Mouse (Mus musculus): Measurements from ENCODE around the gene Slc44a2. TPM values are rescaled to one million over a fixed set of nuclear protein-coding genes. Genes with fewer than 3 reads are reported as not detected.

Slc44a2 gene
- polyA plus RNA-seq, 1 experiment from 2014 or later = 165 TPM

- Histone ChIP-seq H3K27ac (ENCODE audit: low read length) (no peak overlapping the region), H3K36me3 (ENCODE audit: insufficient read depth, low read length) (peaks cover 6% of the 10 kb centered on the region; the same call in 1 of the 2 replicates), H3K9ac (replicated peaks; ENCODE audit: low read depth) (no peak overlapping the region), H3K4me2 (replicated peaks; ENCODE audit: low read depth, low read length) (no peak overlapping the region), H3K9me3 (ENCODE audit: low read length) (no peaks in the 10 kb centered on the region), H3K4me3 (ENCODE audit: low read depth, low read length) (no peak overlapping the region), H3K27me3 (replicated peaks; ENCODE audit: insufficient read depth, low read length) (no peaks in the 10 kb centered on the region), H3K4me1 (ENCODE audit: insufficient read depth, low read depth, low read length) (peaks cover 10% of the 10 kb centered on the region; the same call in 1 of the 2 replicates)
- 5% methylated on average over 1 of the region's 1 CpGs for WGBS
- ATAC-seq = peak; percentile 54
- DNase-seq (ENCODE audit: low spot score) = peak; percentile 91
- TF ChIP-seq CTCF (IDR thresholded peaks at IDR 0.05) (peak; percentile 90), EP300 (IDR thresholded peaks at IDR 0.05) (no peak)
Measured at GRCm38 (mm10) chr9:21356981-21357718, 36.7 kb downstream of the Slc44a2 start.

GRCm38 (mm10) chr9:21366541-21367220 lies 46.2 kb downstream of the Slc44a2 start:
- peak overlapping the region; percentile 28; the same call in 1 of the 2 replicates for H3K4me3 ChIP-seq (ENCODE audit: low read depth, low read length)
- H3K4me1 ChIP-seq (ENCODE audit: insufficient read depth, low read depth, low read length) = peaks cover 7% of the 10 kb centered on the region; the same call in 1 of the 2 replicates
- no peak overlapping the region for H3K9ac ChIP-seq (replicated peaks; ENCODE audit: low read depth)
- DNase-seq (ENCODE audit: low spot score) (peak; percentile 80), ATAC-seq (no peak)
- H3K27ac ChIP-seq (ENCODE audit: low read length) = peak overlapping the region; percentile 85
- peak overlapping the region; percentile 51 for H3K4me2 ChIP-seq (replicated peaks; ENCODE audit: low read depth, low read length)
- no peaks in the 10 kb centered on the region for H3K9me3 ChIP-seq (ENCODE audit: low read length)
- no peaks in the 10 kb centered on the region for H3K36me3 ChIP-seq (ENCODE audit: insufficient read depth, low read length)
- TF ChIP-seq EP300 (IDR thresholded peaks at IDR 0.05) = no peak
- TF ChIP-seq CTCF (IDR thresholded peaks at IDR 0.05) = peak; percentile 87
- 31% methylated on average over 14 of the region's 14 CpGs for WGBS
- H3K27me3 ChIP-seq (replicated peaks; ENCODE audit: insufficient read depth, low read length) = no peaks in the 10 kb centered on the region

GRCm38 (mm10) chr9:21367357-21368111 lies 47.0 kb downstream of the Slc44a2 start, which contains the start of gene Ilf3:
Ilf3 (plus strand) TSS chr9:21367871.
- WGBS = under 1% methylated on average over 63 of the region's 66 CpGs
- ATAC-seq (peak; percentile 97), DNase-seq (ENCODE audit: low spot score) (peak; percentile 100)
- no peaks in the 10 kb centered on the region for H3K27me3 ChIP-seq (replicated peaks; ENCODE audit: insufficient read depth, low read length)
- peak within 1 kb of the TSS; percentile 85 for H3K27ac ChIP-seq (ENCODE audit: low read length)
- H3K4me1 ChIP-seq (ENCODE audit: insufficient read depth, low read depth, low read length) = peaks cover 7% of the 10 kb centered on the region; the same call in 1 of the 2 replicates
- H3K4me2 ChIP-seq (replicated peaks; ENCODE audit: low read depth, low read length) = peak within 1 kb of the TSS; percentile 78
- peak within 1 kb of the TSS; percentile 54 for H3K9ac ChIP-seq (replicated peaks; ENCODE audit: low read depth)
- no peak for TF ChIP-seq EP300 (IDR thresholded peaks at IDR 0.05)
- no peak for TF ChIP-seq CTCF (IDR thresholded peaks at IDR 0.05)
- no peaks in the 10 kb centered on the region for H3K9me3 ChIP-seq (ENCODE audit: low read length)
- peak within 1 kb of the TSS; percentile 92 for H3K4me3 ChIP-seq (ENCODE audit: low read depth, low read length)
- no peaks in the 10 kb centered on the region for H3K36me3 ChIP-seq (ENCODE audit: insufficient read depth, low read length)

- under 1% methylated on average over 33 of the region's 38 CpGs for WGBS
- TF ChIP-seq EP300 (IDR thresholded peaks at IDR 0.05) = no peak
- no peak for TF ChIP-seq CTCF (IDR thresholded peaks at IDR 0.05)
- ATAC-seq = peak; percentile 23
- peak overlapping the region; percentile 73 for H3K27ac ChIP-seq (ENCODE audit: low read length)
- peak overlapping the region; percentile 54 for H3K9ac ChIP-seq (replicated peaks; ENCODE audit: low read depth)
- DNase-seq (ENCODE audit: low spot score) = peak; percentile 67
- peak overlapping the region; percentile 78 for H3K4me2 ChIP-seq (replicated peaks; ENCODE audit: low read depth, low read length)
- H3K4me3 ChIP-seq (ENCODE audit: low read depth, low read length) = peak overlapping the region; percentile 92
- no peaks in the 10 kb centered on the region for H3K27me3 ChIP-seq (replicated peaks; ENCODE audit: insufficient read depth, low read length)
- H3K36me3 ChIP-seq (ENCODE audit: insufficient read depth, low read length) = no peaks in the 10 kb centered on the region
- no peaks in the 10 kb centered on the region for H3K9me3 ChIP-seq (ENCODE audit: low read length)
- peaks cover 7% of the 10 kb centered on the region; the same call in 1 of the 2 replicates for H3K4me1 ChIP-seq (ENCODE audit: insufficient read depth, low read depth, low read length)
Measured at GRCm38 (mm10) chr9:21368131-21368584, 47.7 kb downstream of the Slc44a2 start.

GRCm38 (mm10) chr9:21369080-21369479 lies 48.6 kb downstream of the Slc44a2 start:
- Histone ChIP-seq H3K4me1 (ENCODE audit: insufficient read depth, low read depth, low read length) (peaks cover 7% of the 10 kb centered on the region; the same call in 1 of the 2 replicates), H3K4me3 (ENCODE audit: low read depth, low read length) (no peak overlapping the region), H3K9ac (replicated peaks; ENCODE audit: low read depth) (no peak overlapping the region), H3K27me3 (replicated peaks; ENCODE audit: insufficient read depth, low read length) (no peaks in the 10 kb centered on the region), H3K4me2 (replicated peaks; ENCODE audit: low read depth, low read length) (peak overlapping the region; percentile 78; the same call in 1 of the 2 replicates), H3K9me3 (ENCODE audit: low read length) (no peaks in the 10 kb centered on the region), H3K36me3 (ENCODE audit: insufficient read depth, low read length) (no peaks in the 10 kb centered on the region), H3K27ac (ENCODE audit: low read length) (no peak overlapping the region)
- DNase-seq (ENCODE audit: low spot score) (no peak), ATAC-seq (no peak)
- no peak for TF ChIP-seq CTCF (IDR thresholded peaks at IDR 0.05)
- no peak for TF ChIP-seq EP300 (IDR thresholded peaks at IDR 0.05)
- 46% methylated on average over 11 of the region's 11 CpGs for WGBS

All from lung, postnatal 0 days (tissue).